Mouse (Mus musculus) embryonic facial prominence, embryonic 13.5 days (tissue): ENCODE results near the gene Cd9. TPM values are rescaled to one million over a fixed set of nuclear protein-coding genes. Genes with fewer than 3 reads are reported as not detected.

Experiments used
- ATAC-seq: fragments of 200-750 bp; cut with Nextera tagmentation; 2 replicates; pipeline ENCODE4 v1.8.0; 2017; ENCODE audit warnings: low read depth; ENCODE audit not compliant: insufficient number of reproducible peaks, insufficient read depth, low FRiP score, low TSS enrichment
- H3K27ac ChIP-seq: fragments of 300-500 bp; sonication (generic); 2 replicates; pipeline ENCODE4 v1.5.1; 2015; ENCODE audit warnings: moderate library complexity, mild to moderate bottlenecking, inconsistent platforms
- H3K27me3 ChIP-seq: fragments of 300-500 bp; sonication (generic); 2 replicates; pipeline ENCODE4 v1.6.1; 2015; ENCODE audit warnings: mild to moderate bottlenecking, inconsistent platforms
- H3K36me3 ChIP-seq: fragments of 300-500 bp; sonication (generic); 2 replicates; pipeline ENCODE4 v1.6.1; 2015; ENCODE audit warnings: mild to moderate bottlenecking, inconsistent platforms
- H3K4me1 ChIP-seq: fragments of 300-500 bp; sonication (generic); 2 replicates; pipeline ENCODE4 v1.6.1; 2015; ENCODE audit warnings: inconsistent platforms
- H3K4me2 ChIP-seq: fragments of 300-500 bp; sonication (generic); 2 replicates; pipeline ENCODE4 v1.6.1; 2015; ENCODE audit warnings: moderate library complexity, mild to moderate bottlenecking, inconsistent platforms
- H3K4me3 ChIP-seq: fragments of 300-500 bp; sonication (generic); 2 replicates; pipeline ENCODE4 v1.5.1; 2015; ENCODE audit warnings: mild to moderate bottlenecking, inconsistent platforms
- H3K9ac ChIP-seq: fragments of 300-500 bp; sonication (generic); 2 replicates; pipeline ENCODE4 v1.6.1; 2015; ENCODE audit warnings: mild to moderate bottlenecking, inconsistent platforms
- H3K9me3 ChIP-seq: fragments of 300-500 bp; sonication (generic); 2 replicates; pipeline ENCODE4 v1.6.1; 2016; ENCODE audit warnings: inconsistent platforms
- WGBS: fragments of 180-500 bp; shearing (Covaris S2); methylation state at CpG from one replicate; pipeline ENCODE4 v1.1.7; 2015; ENCODE audit warnings: mixed read lengths; 5-methylcytosine and 5-hydroxymethylcytosine counted together
- polyA plus RNA-seq: library from polyadenylated mRNA; unstranded; fragments of >200 nt; fragmentation: Nextera tagmentation; extraction: Ambion mirVana; gene quantifications from 2 replicates; pipeline ENCODE4 v1.2.1, GENCODE M21; 2015

Gene Cd9
- polyA plus RNA-seq = 160 and 189 TPM in 2 replicates

- H3K36me3 ChIP-seq = 0 out of 2 replicates have a peak, but pooled peaks cover 9% of the 10 kb centered on the region
- peak within 1 kb of the TSS; percentile 79 for H3K4me3 ChIP-seq
- H3K27me3 ChIP-seq = peaks cover 8% of the 10 kb centered on the region
- peak within 1 kb of the TSS; percentile 88 for H3K4me2 ChIP-seq
- H3K27ac ChIP-seq = peak within 1 kb of the TSS; percentile 78
- peak within 1 kb of the TSS; percentile 87 for H3K9ac ChIP-seq
- ATAC-seq = peak; percentile 80
- no peaks in the 10 kb centered on the region for H3K9me3 ChIP-seq
- WGBS = under 1% methylated on average over 61 of the region's 61 CpGs
- peaks cover 55% of the 10 kb centered on the region for H3K4me1 ChIP-seq
Observed at GRCm38 (mm10) chr6:125494092-125494871, at the start of gene Cd9. Gene Cd9 (minus strand): TSS chr6:125494791.

GRCm38 (mm10) chr6:125541296-125541695 lies 46.7 kb upstream of the Cd9 start:
- no peaks in the 10 kb centered on the region for H3K27me3 ChIP-seq
- H3K27ac ChIP-seq = no peak overlapping the region
- H3K4me1 ChIP-seq = no peaks in the 10 kb centered on the region
- H3K4me3 ChIP-seq = no peak overlapping the region
- no peak overlapping the region for H3K4me2 ChIP-seq
- H3K9ac ChIP-seq = no peak overlapping the region
- no peak for ATAC-seq
- H3K36me3 ChIP-seq = no peaks in the 10 kb centered on the region
- 87% methylated on average over 6 of the region's 6 CpGs for WGBS
- H3K9me3 ChIP-seq = no peaks in the 10 kb centered on the region

GRCm38 (mm10) chr6:125540826-125541225 lies 46.2 kb upstream of the Cd9 start:
- WGBS = 91% methylated on average over 6 of the region's 6 CpGs
- H3K4me3 ChIP-seq = no peak overlapping the region

GRCm38 (mm10) chr6:125540199-125540598 lies 45.6 kb upstream of the Cd9 start:
- Histone ChIP-seq H3K9me3 (no peaks in the 10 kb centered on the region), H3K4me2 (no peak overlapping the region), H3K27me3 (no peaks in the 10 kb centered on the region), H3K36me3 (no peaks in the 10 kb centered on the region), H3K27ac (no peak overlapping the region), H3K4me3 (no peak overlapping the region), H3K4me1 (no peaks in the 10 kb centered on the region), H3K9ac (no peak overlapping the region)
- whole genome bisulfite sequencing = 84% methylated on average over 10 of the region's 10 CpGs
- ATAC-seq = no peak

More at GRCm38 (mm10) chr6:125540826-125541225, 46.2 kb upstream of the Cd9 start:
- H3K36me3 ChIP-seq = no peaks in the 10 kb centered on the region
- no peak overlapping the region for H3K27ac ChIP-seq
- H3K4me2 ChIP-seq = no peak overlapping the region
- no peaks in the 10 kb centered on the region for H3K27me3 ChIP-seq
- no peaks in the 10 kb centered on the region for H3K9me3 ChIP-seq
- H3K4me1 ChIP-seq = no peaks in the 10 kb centered on the region
- H3K9ac ChIP-seq = no peak overlapping the region
- no peak for ATAC-seq

GRCm38 (mm10) chr6:125539423-125539822 lies 44.8 kb upstream of the Cd9 start:
- 59% methylated on average over 8 of the region's 8 CpGs for WGBS
- no peak overlapping the region for H3K9ac ChIP-seq
- no peak for ATAC-seq

GRCm38 (mm10) chr6:125538469-125538868 lies 43.9 kb upstream of the Cd9 start:
- 84% methylated on average over 5 of the region's 5 CpGs for WGBS
- no peak overlapping the region for H3K9ac ChIP-seq
- no peak overlapping the region for H3K4me3 ChIP-seq
- no peak for ATAC-seq
- no peak overlapping the region for H3K27ac ChIP-seq
- H3K4me1 ChIP-seq = no peaks in the 10 kb centered on the region
- H3K9me3 ChIP-seq = no peaks in the 10 kb centered on the region
- no peaks in the 10 kb centered on the region for H3K27me3 ChIP-seq
- no peak overlapping the region for H3K4me2 ChIP-seq
- no peaks in the 10 kb centered on the region for H3K36me3 ChIP-seq

More at GRCm38 (mm10) chr6:125539423-125539822, 44.8 kb upstream of the Cd9 start:
- Histone ChIP-seq H3K27ac (no peak overlapping the region), H3K4me1 (no peaks in the 10 kb centered on the region), H3K4me3 (no peak overlapping the region), H3K36me3 (no peaks in the 10 kb centered on the region), H3K4me2 (no peak overlapping the region), H3K27me3 (no peaks in the 10 kb centered on the region), H3K9me3 (no peaks in the 10 kb centered on the region)

- Histone ChIP-seq H3K4me3 (no peak overlapping the region), H3K27ac (no peak overlapping the region), H3K9ac (no peak overlapping the region), H3K9me3 (no peaks in the 10 kb centered on the region), H3K4me2 (no peak overlapping the region), H3K27me3 (no peaks in the 10 kb centered on the region), H3K36me3 (no peaks in the 10 kb centered on the region), H3K4me1 (no peaks in the 10 kb centered on the region)
- ATAC-seq = no peak
- 83% methylated on average over 5 of the region's 5 CpGs for WGBS
Observed at GRCm38 (mm10) chr6:125534990-125535389, 40.4 kb upstream of the Cd9 start.

GRCm38 (mm10) chr6:125533104-125533650 lies 38.6 kb upstream of the Cd9 start:
- 83% methylated on average over 11 of the region's 11 CpGs for WGBS
- no peaks in the 10 kb centered on the region for H3K4me1 ChIP-seq

GRCm38 (mm10) chr6:125529479-125529878 lies 34.9 kb upstream of the Cd9 start:
- WGBS = 79% methylated on average over 5 of the region's 5 CpGs
- no peak overlapping the region for H3K27ac ChIP-seq
- no peaks in the 10 kb centered on the region for H3K27me3 ChIP-seq
- no peaks in the 10 kb centered on the region for H3K4me1 ChIP-seq
- H3K9ac ChIP-seq = no peak overlapping the region
- no peaks in the 10 kb centered on the region for H3K36me3 ChIP-seq
- no peak for ATAC-seq
- no peak overlapping the region for H3K4me3 ChIP-seq
- no peak overlapping the region for H3K4me2 ChIP-seq
- no peaks in the 10 kb centered on the region for H3K9me3 ChIP-seq

More at GRCm38 (mm10) chr6:125533104-125533650, 38.6 kb upstream of the Cd9 start:
- Histone ChIP-seq H3K4me3 (no peak overlapping the region), H3K27me3 (no peaks in the 10 kb centered on the region), H3K9me3 (no peaks in the 10 kb centered on the region), H3K36me3 (no peaks in the 10 kb centered on the region), H3K4me2 (no peak overlapping the region), H3K27ac (no peak overlapping the region), H3K9ac (no peak overlapping the region)
- no peak for ATAC-seq

GRCm38 (mm10) chr6:125528614-125529200 lies 34.1 kb upstream of the Cd9 start:
- H3K27me3 ChIP-seq = no peaks in the 10 kb centered on the region
- no peaks in the 10 kb centered on the region for H3K9me3 ChIP-seq
- no peak overlapping the region for H3K4me2 ChIP-seq
- WGBS = 86% methylated on average over 9 of the region's 9 CpGs
- H3K36me3 ChIP-seq = no peaks in the 10 kb centered on the region
- no peaks in the 10 kb centered on the region for H3K4me1 ChIP-seq
- ATAC-seq = no peak
- no peak overlapping the region for H3K4me3 ChIP-seq
- no peak overlapping the region for H3K9ac ChIP-seq
- no peak overlapping the region for H3K27ac ChIP-seq

GRCm38 (mm10) chr6:125526066-125526465 lies 31.5 kb upstream of the Cd9 start:
- H3K4me3 ChIP-seq = no peak overlapping the region
- no peaks in the 10 kb centered on the region for H3K36me3 ChIP-seq
- H3K27ac ChIP-seq = no peak overlapping the region
- no peak overlapping the region for H3K9ac ChIP-seq
- no peaks in the 10 kb centered on the region for H3K27me3 ChIP-seq
- WGBS = 53% methylated on average over 3 of the region's 3 CpGs
- H3K9me3 ChIP-seq = no peaks in the 10 kb centered on the region
- H3K4me2 ChIP-seq = no peak overlapping the region
- H3K4me1 ChIP-seq = peaks cover 5% of the 10 kb centered on the region; the same call in 1 of the 2 replicates
- ATAC-seq = no peak

GRCm38 (mm10) chr6:125524027-125524426 lies 29.4 kb upstream of the Cd9 start:
- H3K4me2 ChIP-seq = no peak overlapping the region
- no peaks in the 10 kb centered on the region for H3K36me3 ChIP-seq
- ATAC-seq = no peak
- 88% methylated on average over 6 of the region's 6 CpGs for WGBS
- peaks cover 5% of the 10 kb centered on the region; the same call in 1 of the 2 replicates for H3K4me1 ChIP-seq
- H3K9me3 ChIP-seq = no peaks in the 10 kb centered on the region
- no peak overlapping the region for H3K9ac ChIP-seq
- H3K27me3 ChIP-seq = no peaks in the 10 kb centered on the region
- H3K27ac ChIP-seq = no peak overlapping the region
- H3K4me3 ChIP-seq = no peak overlapping the region
